Mouse (Mus musculus): ENCODE results near the gene Dalrd3. TPM values are rescaled to one million over a fixed set of nuclear protein-coding genes. Genes with fewer than 3 reads are reported as not detected.

Gene Dalrd3
- polyA plus RNA-seq, 1 experiment from 2014 or later = 150 TPM

- peaks cover 54% of the 10 kb centered on the region for H3K36me3 ChIP-seq
- H3K4me2 ChIP-seq = no peak overlapping the region
- H3K27ac ChIP-seq = no peak overlapping the region
- H3K4me1 ChIP-seq = peaks cover 38% of the 10 kb centered on the region
- no peak overlapping the region for H3K4me3 ChIP-seq
- no peaks in the 10 kb centered on the region for H3K27me3 ChIP-seq
- no peak for ATAC-seq (ENCODE audit: borderline replicate concordance, extremely low read depth, low FRiP score, low TSS enrichment)
- no peaks in the 10 kb centered on the region for H3K9me3 ChIP-seq
- no peak overlapping the region for H3K9ac ChIP-seq
- WGBS = 77% methylated on average over 37 of the region's 37 CpGs
Observed at GRCm38 (mm10) chr9:108575321-108576297, 5.9 kb downstream of the Dalrd3 start.

GRCm38 (mm10) chr9:108577025-108577424 lies 7.3 kb downstream of the Dalrd3 start:
- Histone ChIP-seq H3K9me3 (no peaks in the 10 kb centered on the region), H3K27me3 (no peaks in the 10 kb centered on the region), H3K36me3 (peaks cover 43% of the 10 kb centered on the region), H3K9ac (peak overlapping the region; percentile 86; the same call in 1 of the 2 replicates), H3K4me1 (peaks cover 33% of the 10 kb centered on the region), H3K4me3 (peak overlapping the region; percentile 81), H3K27ac (no peak overlapping the region), H3K4me2 (peak overlapping the region; percentile 84)
- 40% methylated on average over 6 of the region's 6 CpGs for WGBS
- ATAC-seq (ENCODE audit: borderline replicate concordance, extremely low read depth, low FRiP score, low TSS enrichment) = no peak

GRCm38 (mm10) chr9:108577934-108578544 lies 8.4 kb downstream of the Dalrd3 start:
- WGBS = under 1% methylated on average over 24 of the region's 24 CpGs
- peak overlapping the region; percentile 81 for H3K4me3 ChIP-seq
- peak overlapping the region; percentile 84 for H3K4me2 ChIP-seq
- peak overlapping the region; percentile 95 for H3K27ac ChIP-seq
- peaks cover 33% of the 10 kb centered on the region for H3K4me1 ChIP-seq
- H3K36me3 ChIP-seq = peaks cover 33% of the 10 kb centered on the region
- ATAC-seq (ENCODE audit: borderline replicate concordance, extremely low read depth, low FRiP score, low TSS enrichment) = peak; percentile 36; the same call in 1 of the 2 replicates
- H3K9me3 ChIP-seq = no peaks in the 10 kb centered on the region
- peak overlapping the region; percentile 86 for H3K9ac ChIP-seq
- H3K27me3 ChIP-seq = no peaks in the 10 kb centered on the region

GRCm38 (mm10) chr9:108578545-108579343 lies 9.1 kb downstream of the Dalrd3 start, which contains the start of gene Wdr6:
Gene Wdr6, minus strand, starts transcription at chr9:108578739.
- H3K9me3 ChIP-seq = no peaks in the 10 kb centered on the region
- peaks cover 26% of the 10 kb centered on the region for H3K36me3 ChIP-seq
- peak; percentile 97 for ATAC-seq (ENCODE audit: borderline replicate concordance, extremely low read depth, low FRiP score, low TSS enrichment)
- WGBS = 5% methylated on average over 51 of the region's 51 CpGs
- H3K4me3 ChIP-seq = peak within 1 kb of the TSS; percentile 81
- peak within 1 kb of the TSS; percentile 86 for H3K9ac ChIP-seq
- no peaks in the 10 kb centered on the region for H3K27me3 ChIP-seq
- peak within 1 kb of the TSS; percentile 95 for H3K27ac ChIP-seq
- H3K4me1 ChIP-seq = peaks cover 33% of the 10 kb centered on the region
- peak within 1 kb of the TSS; percentile 84 for H3K4me2 ChIP-seq

- peak overlapping the region; percentile 86 for H3K9ac ChIP-seq
- peaks cover 28% of the 10 kb centered on the region for H3K4me1 ChIP-seq
- H3K36me3 ChIP-seq = peaks cover 20% of the 10 kb centered on the region
- 55% methylated on average over 5 of the region's 5 CpGs for WGBS
- no peaks in the 10 kb centered on the region for H3K27me3 ChIP-seq
- peak overlapping the region; percentile 81 for H3K4me3 ChIP-seq
- ATAC-seq (ENCODE audit: borderline replicate concordance, extremely low read depth, low FRiP score, low TSS enrichment) = 0 out of 2 replicates have a peak, but pooled peaks have one; percentile 1
- peak overlapping the region; percentile 95 for H3K27ac ChIP-seq
- no peaks in the 10 kb centered on the region for H3K9me3 ChIP-seq
- peak overlapping the region; percentile 84 for H3K4me2 ChIP-seq
Observed at GRCm38 (mm10) chr9:108579344-108579690, 9.6 kb downstream of the Dalrd3 start.

GRCm38 (mm10) chr9:108587571-108588180 lies 18.0 kb downstream of the Dalrd3 start:
- ATAC-seq (ENCODE audit: borderline replicate concordance, extremely low read depth, low FRiP score, low TSS enrichment) = peak; percentile 91
- Histone ChIP-seq H3K27ac (peak overlapping the region; percentile 41; the same call in 1 of the 2 replicates), H3K36me3 (no peaks in the 10 kb centered on the region), H3K4me3 (no peak overlapping the region), H3K27me3 (no peaks in the 10 kb centered on the region), H3K9me3 (no peaks in the 10 kb centered on the region), H3K9ac (no peak overlapping the region), H3K4me1 (peaks cover 22% of the 10 kb centered on the region), H3K4me2 (peak overlapping the region; percentile 37)
- WGBS = 7% methylated on average over 14 of the region's 14 CpGs

GRCm38 (mm10) chr9:108589229-108589628 lies 19.5 kb downstream of the Dalrd3 start:
- H3K27me3 ChIP-seq = no peaks in the 10 kb centered on the region
- H3K4me1 ChIP-seq = peaks cover 22% of the 10 kb centered on the region
- no peak overlapping the region for H3K4me2 ChIP-seq
- 58% methylated on average over 5 of the region's 5 CpGs for WGBS
- H3K36me3 ChIP-seq = no peaks in the 10 kb centered on the region
- no peak overlapping the region for H3K9ac ChIP-seq
- H3K27ac ChIP-seq = no peak overlapping the region
- no peak for ATAC-seq (ENCODE audit: borderline replicate concordance, extremely low read depth, low FRiP score, low TSS enrichment)
- H3K9me3 ChIP-seq = no peaks in the 10 kb centered on the region
- no peak overlapping the region for H3K4me3 ChIP-seq

- ATAC-seq (ENCODE audit: borderline replicate concordance, extremely low read depth, low FRiP score, low TSS enrichment) = no peak
- no peaks in the 10 kb centered on the region for H3K36me3 ChIP-seq
- H3K4me2 ChIP-seq = no peak overlapping the region
- peaks cover 22% of the 10 kb centered on the region for H3K4me1 ChIP-seq
- no peak overlapping the region for H3K4me3 ChIP-seq
- no peak overlapping the region for H3K27ac ChIP-seq
- 83% methylated on average over 4 of the region's 4 CpGs for WGBS
- H3K9ac ChIP-seq = no peak overlapping the region
- H3K9me3 ChIP-seq = no peaks in the 10 kb centered on the region
- no peaks in the 10 kb centered on the region for H3K27me3 ChIP-seq
Observed at GRCm38 (mm10) chr9:108591462-108591861, 21.8 kb downstream of the Dalrd3 start.

- Histone ChIP-seq H3K4me3 (no peak overlapping the region), H3K9ac (no peak overlapping the region), H3K4me1 (peaks cover 5% of the 10 kb centered on the region; the same call in 1 of the 2 replicates), H3K36me3 (no peaks in the 10 kb centered on the region), H3K27ac (no peak overlapping the region), H3K9me3 (no peaks in the 10 kb centered on the region), H3K27me3 (no peaks in the 10 kb centered on the region), H3K4me2 (no peak overlapping the region)
- WGBS = 69% methylated on average over 3 of the region's 3 CpGs
- ATAC-seq (ENCODE audit: borderline replicate concordance, extremely low read depth, low FRiP score, low TSS enrichment) = no peak
Observed at GRCm38 (mm10) chr9:108594354-108594753, 24.7 kb downstream of the Dalrd3 start.

GRCm38 (mm10) chr9:108596998-108597764 lies 27.5 kb downstream of the Dalrd3 start, which contains the start of gene P4htm:
Gene P4htm, minus strand, starts transcription at chr9:108597667.
- peak; percentile 85; the same call in 1 of the 2 replicates for ATAC-seq (ENCODE audit: borderline replicate concordance, extremely low read depth, low FRiP score, low TSS enrichment)
- WGBS = 2% methylated on average over 69 of the region's 69 CpGs
- no peaks in the 10 kb centered on the region for H3K36me3 ChIP-seq
- H3K27ac ChIP-seq = no peak within 1 kb of the TSS
- no peaks in the 10 kb centered on the region for H3K9me3 ChIP-seq
- peak within 1 kb of the TSS; percentile 64 for H3K9ac ChIP-seq
- peak within 1 kb of the TSS; percentile 92 for H3K4me2 ChIP-seq
- H3K4me1 ChIP-seq = peaks cover 5% of the 10 kb centered on the region; the same call in 1 of the 2 replicates
- H3K4me3 ChIP-seq = peak within 1 kb of the TSS; percentile 82
- no peaks in the 10 kb centered on the region for H3K27me3 ChIP-seq
